Mouse (Mus musculus): ENCODE measurements at regions not wholly inside any gene's neighbourhood (a gene's known extent, or its start where the extent isn't known, plus 50 kb on each side); places are given as distances from the start of the nearest gene placed in this dataset.

DNA sequence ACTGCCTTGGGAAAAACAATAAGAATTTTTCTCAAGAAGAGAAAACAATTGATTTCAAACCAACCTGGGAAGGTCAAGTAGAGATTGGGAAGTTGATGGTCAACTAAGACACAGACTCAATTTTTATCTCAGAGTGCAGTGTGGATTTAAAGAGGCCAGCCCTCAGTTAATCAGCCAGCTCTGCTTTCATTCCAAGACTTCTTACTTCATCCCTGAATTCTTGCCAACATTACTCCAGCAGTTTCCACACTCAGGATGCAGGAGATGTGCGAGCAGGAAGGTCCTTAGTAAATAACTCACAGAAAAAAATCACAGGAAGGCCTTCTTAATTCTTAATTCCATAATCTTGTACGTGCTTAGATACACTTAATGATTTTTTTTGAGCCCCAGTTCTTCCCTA is 144.1 kb upstream of the Nrp1 start:
- DNase-seq (ENCODE audit: low spot score in 2 of 2) = no peak

DNA sequence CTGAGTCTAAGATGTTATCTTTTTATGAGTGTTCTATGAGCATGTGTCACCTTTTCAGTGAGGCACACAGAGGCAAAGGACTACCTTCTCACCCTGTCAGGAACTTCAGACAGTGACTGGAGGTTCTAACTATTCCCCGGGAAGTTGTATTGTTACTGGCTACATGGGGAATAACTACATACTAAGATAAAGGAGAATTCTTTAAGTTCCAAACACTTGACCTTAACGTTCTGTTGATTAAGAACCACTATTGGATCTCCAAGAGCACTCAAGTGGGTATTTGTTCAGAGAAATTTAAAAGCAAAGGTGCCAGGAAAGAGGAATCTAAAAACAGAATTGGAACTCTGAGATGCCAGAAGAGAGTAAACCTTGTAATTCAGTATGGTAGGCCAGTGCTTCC is 139.5 kb upstream of the Nrp1 start:
- DNase-seq (ENCODE audit: low spot score in 2 of 2) = no peak

DNA sequence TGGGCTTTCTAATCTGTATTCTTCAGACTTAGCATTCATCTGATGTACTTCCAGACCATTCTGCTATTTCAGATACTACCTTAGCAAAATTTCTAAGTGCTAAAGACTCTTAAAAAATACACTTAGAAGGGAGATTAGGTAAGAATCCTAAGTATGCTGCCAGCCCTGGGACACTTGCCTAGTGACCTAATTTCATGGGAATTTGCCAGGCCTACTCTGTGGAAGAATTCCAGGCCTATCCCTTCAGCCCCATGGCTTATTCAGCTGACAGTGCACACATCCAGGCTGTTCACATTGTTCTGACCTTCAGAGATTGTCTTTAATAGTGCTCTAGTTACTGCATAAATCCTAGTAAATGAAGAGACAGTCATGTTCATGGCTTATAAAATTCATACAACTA is 138.9 kb upstream of the Nrp1 start:
- peak; percentile 12 to 37 for DNase-seq (ENCODE audit: low spot score in 2 of 2)

DNA sequence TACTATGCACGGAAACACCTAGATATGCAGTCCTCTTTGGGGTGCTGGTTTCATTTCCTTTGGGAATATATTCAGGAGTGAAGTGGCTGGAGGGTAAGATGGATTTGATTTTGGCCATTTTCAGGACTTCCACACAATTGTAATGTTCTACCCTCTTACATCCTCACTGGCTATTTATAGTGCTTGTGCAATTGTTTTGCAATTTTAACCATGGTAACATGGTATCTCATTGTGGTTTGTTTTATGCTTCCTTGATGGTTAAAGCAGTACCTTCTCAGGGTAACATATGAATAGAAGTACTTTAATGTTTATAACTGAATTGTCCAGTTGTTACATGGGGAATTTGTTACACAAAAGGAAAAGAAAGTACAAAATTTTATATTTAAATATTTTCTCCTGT is 135.3 kb upstream of the Nrp1 start:
- no peak for DNase-seq (ENCODE audit: low spot score in 2 of 2)

DNA sequence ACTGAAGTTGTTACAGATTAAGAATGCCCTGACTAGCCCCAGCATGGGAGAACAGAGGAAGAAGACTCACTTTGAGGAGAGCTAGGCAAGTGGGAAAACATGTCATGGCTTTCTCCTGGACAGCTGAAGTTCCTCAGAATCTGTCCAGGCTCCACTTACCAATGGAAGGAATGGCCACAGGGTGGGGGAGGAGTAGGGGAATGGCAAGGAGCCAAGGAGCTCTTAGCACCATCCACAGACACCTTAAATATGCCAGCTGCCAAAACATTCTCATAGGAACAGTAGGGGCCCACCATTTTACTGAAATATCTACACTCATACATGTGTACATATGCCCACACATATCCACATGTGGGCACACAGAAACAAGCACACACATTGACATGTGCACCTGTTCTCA is 134.9 kb upstream of the Nrp1 start:
- DNase-seq (ENCODE audit: low spot score in 2 of 2) = no peak

DNA sequence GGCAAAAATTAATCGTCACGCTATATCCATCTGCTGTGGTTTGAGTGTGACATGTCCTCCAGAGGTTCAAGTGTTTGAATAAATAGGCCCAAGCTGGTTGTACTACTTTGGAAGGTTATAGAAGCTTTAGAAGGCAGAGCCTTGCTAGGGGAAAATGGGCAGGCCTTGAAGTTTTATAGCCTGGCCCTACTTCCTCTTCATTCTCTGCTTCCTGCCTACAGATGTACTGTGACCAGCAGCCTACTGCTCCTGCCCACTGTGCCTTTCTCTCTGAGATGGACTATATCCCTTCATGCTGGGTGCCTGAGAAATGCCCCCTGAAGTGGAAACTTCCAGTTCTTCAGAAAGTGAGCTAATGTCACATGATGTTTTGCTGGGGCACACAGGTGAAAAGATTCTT is 133.3 kb upstream of the Nrp1 start:
- DNase-seq (ENCODE audit: low spot score in 2 of 2) = no peak

DNA sequence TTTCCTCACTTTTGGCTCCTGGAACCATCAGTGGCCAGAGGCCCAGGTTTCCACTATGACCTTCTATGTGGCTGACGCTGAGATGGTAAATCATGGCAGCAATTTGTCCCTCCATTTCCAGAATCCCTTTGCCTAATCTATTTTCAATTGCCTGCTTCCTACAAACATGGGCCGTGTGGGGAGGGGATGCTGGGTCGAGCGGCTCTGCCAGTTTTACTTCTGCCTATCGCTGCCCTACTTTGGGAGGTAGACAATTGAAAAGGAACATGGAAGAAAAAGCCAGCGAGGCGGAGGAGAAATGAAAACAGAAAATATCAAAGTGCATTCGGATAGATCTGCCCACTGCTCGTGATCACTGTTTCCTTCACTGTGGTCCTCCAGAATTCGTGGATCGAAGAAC is 123.3 kb upstream of the Nrp1 start:
- no peak for DNase-seq (ENCODE audit: low spot score in 2 of 2)

DNA sequence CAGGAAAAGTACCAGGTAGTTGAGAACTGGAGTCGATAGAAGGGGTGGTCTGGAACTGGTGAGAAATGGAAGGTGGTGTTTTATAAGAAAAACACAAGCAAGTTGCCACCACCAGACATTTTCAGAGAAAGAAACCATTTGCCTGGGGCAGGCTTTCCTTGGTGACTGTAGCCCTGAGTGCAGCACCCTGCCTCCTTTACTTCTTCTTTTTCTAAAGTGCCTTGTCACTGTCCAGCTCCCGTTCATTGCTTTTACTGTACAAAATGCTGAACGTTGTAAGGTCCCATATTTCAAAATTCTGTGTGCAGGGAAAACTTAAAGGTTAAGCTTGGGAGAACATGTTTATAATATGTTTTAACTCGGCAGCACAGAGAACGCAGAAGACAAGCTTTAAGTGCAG is 122.9 kb upstream of the Nrp1 start:
- DNase-seq (ENCODE audit: low spot score in 2 of 2) = no peak

DNA sequence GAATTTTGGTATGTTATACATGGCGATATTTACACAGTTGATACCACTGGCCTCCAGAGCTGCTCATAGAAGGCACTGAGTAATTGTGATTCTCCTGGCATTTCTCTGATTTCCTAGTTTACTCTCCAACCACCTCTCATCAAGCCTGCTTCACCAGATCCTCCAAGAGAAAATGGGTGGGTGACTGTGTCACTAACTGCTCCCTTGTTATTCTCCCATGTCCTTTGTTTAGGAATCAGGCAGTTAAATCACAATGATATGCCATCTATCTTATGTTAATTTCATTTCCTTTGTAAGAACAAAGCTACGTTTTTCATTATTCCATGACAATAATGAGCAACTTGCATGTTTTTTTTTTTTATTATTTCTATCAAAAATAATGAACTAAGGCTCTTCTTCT is 122.3 kb upstream of the Nrp1 start:
- no peak for DNase-seq (ENCODE audit: low spot score in 2 of 2)

DNA sequence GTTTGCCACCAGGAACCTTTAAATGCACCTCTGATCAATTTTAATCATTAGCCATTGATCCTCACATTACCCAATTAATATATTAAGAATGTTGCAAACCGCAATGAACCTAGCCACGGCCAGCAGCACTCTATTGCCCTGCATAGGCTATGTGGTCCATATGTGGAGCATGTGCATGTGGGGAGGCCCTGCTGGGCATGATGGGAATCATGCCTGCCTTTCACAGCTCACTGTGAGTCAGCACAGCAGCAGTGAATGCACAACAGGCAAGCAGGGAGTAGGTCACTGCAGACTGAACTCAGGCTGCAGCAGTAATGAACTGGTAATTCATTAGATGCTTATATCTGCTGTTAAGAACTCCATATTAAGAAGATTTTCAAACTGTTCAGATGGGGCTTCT is 119.5 kb upstream of the Nrp1 start:
- DNase-seq (ENCODE audit: low spot score in 2 of 2) = no peak

DNA sequence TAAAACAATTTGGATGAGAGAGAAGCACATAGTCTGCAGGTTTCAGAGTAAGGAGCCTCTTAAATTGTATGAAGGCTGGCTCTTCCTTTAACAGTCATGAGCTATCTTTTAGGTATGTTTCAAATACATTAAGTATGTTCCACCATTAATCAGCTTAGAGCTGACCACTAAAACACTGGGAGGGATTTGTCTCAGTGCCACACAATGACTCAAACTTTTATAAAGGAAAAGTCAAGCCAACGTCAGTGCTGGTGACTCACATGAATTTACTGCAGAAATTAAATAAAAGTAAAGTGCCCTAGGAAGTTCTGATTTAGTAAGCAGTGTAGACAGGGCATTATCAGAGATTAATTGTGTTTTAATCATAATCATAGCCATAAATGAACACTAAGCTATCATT is 118.6 kb upstream of the Nrp1 start:
- no peak for DNase-seq (ENCODE audit: low spot score in 2 of 2)

DNA sequence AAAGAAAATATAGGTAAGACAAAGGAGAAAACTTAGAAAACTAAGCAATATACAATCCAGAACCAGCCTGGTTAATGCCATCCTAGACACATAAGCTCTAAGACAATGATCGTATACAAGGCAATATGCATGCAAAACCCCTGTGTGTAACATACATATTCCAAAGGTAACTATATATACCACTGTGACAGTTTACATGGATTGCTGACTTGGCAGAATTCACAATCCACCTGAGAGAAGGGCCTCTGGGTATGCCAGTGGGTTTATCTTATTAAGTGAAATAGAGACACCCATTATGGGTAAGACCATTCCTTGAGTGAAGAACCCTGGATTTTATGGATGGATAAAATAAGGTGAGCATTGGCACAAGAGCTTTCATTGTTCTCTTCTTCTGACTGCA is 117.2 kb upstream of the Nrp1 start:
- no peak for DNase-seq (ENCODE audit: low spot score in 2 of 2)

DNA sequence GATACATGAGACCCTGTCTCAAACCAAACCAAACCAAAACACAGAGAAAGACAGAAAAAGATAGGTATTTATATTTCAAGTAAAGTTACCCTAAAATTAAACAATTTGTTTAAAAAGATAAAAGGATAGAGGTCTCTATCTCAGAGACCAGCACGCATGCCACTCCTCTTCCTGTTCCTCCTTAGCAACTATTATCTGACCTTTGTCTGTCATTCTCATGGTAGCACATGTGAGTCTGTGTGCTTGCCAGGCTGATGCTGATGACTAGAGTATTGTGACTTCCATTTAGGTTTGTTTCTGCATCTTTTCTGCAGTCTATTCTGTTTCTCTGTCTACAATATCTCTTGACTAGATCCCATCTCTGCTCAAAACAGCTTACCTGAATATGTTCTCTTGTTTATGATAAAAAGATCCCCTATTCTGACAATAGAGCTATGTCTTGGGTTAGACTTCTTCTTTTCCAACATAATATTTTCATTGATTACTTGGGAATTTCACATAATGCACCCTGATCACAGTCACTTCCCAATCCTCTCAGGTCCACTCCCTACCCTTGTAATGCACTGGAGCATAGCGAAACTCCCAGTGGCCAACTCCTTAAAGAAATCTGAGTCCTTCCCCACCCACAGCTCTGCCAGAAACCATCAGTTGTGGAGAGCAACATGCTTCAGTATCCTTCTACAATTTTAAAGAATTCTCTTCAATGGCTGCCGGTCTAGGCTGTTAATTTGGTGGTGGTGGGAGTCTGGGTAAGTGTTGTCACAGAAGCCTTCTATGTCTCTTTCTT is 115.7 kb upstream of the Nrp1 start:
- no peak for DNase-seq (ENCODE audit: low spot score in 2 of 2)

DNA sequence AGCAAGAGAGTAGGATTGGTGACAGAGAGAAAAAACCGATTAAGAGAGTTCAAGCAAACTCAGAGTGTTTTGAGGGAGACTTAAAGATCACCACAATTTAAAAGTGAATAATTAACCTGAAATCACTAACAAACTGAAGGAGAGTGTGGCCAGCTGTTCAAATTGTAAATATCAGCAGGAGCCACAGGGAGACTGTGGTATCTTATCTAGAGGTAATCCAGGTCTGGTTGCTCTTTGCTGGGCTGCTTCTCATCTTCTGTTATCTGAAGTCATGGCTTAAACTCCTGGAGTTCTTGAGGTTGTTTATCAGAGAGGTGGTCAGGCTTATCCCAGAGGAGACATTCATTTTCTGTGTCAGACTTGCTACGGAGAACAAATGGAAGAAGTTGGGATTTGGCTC is 106.7 kb upstream of the Nrp1 start:
- no peak for DNase-seq (ENCODE audit: low spot score in 2 of 2)

DNA sequence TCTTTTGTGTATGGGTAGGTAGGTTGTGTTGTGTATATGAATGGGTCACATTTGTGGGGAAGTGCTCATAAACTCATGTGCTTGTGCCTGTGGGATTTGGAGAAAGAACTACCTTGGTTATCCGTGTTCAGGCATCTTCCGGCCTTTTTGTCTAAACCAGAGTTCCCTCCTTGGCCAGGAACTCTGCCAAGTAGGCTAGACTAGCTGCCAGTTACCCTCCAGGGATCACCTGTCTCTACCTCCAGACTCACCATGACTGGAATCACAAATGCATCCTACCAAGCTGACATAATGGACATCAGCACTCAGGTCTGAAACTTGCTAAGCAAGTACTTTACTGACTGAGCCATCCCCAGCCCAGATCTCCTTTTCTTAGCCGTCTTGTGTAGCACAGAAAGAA is 97.6 kb upstream of the Nrp1 start:
- no peak for DNase-seq (ENCODE audit: low spot score in 2 of 2)

DNA sequence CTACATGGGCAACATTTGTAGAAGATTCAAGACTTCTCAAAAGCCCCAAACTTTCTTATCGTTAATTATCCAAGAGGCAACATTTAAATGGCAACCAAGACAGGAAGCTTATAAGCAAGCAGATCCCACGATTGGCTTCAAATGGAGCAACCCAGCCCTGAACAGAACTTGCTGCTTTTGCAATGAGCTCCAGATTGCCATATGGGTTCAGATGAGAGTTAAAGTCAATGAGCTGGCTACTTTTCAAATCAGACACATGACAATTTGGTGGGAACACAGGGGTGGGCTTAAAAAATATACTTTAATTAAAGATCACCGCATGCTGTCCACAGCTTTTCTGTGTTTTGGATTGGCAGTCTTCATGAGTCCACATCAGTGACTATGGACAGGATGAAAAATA is 97.0 kb upstream of the Nrp1 start:
- peak; percentile 22 to 29 for DNase-seq (ENCODE audit: low spot score in 2 of 2)

DNA sequence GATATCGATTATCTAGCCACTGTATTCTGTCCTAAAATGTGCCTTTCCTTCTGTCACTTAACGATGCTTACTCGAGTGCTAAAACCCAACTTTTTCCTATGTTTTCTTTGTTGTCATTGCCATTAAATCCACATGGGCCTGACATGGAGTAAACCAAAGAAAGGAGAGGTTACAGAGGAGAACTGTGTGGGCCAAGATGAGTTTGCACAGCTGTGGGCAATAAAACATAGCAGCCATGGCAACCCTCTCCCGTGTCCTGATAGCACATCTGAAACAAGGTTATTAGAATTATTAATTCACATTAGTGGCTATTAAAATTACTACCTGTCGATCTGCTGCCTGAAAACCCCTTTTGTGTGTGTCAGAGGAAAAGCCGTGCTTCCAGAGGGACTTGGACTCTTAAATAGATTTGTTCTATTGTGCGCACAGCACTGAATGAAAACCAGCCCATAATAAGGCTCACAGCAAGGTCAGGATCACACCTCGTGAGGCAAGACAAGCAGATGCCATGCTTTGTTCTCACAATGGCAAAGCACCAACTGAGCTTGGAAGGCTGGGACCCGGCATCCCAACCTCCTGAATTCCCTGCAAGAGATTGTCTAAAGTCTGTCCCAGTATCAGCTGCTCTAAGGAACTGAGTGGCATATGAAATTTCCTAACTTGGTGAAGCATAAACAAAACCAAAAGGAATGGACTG is 95.0 kb upstream of the Nrp1 start:
- DNase-seq (ENCODE audit: low spot score in 2 of 2) = no peak

DNA sequence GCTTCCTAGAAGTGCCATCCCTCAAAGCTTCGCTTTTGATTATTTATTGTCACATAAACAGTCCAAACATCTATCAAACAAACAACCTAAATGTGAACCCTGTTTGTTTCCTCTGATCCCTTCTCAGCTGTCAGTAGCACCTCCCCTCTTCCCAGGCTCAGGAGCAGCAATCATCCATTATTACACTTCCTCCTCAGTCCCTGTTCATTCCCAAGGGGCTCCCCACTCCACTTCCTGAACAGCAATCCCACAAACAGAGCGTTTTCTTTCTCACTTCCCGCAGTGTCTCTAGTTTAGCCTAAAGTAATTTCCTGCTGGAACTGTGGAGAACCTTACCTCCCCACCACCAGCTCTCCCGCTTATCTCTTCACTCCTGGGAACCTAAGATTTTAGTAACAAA is 91.1 kb upstream of the Nrp1 start:
- no peak for DNase-seq (ENCODE audit: low spot score in 2 of 2)

DNA sequence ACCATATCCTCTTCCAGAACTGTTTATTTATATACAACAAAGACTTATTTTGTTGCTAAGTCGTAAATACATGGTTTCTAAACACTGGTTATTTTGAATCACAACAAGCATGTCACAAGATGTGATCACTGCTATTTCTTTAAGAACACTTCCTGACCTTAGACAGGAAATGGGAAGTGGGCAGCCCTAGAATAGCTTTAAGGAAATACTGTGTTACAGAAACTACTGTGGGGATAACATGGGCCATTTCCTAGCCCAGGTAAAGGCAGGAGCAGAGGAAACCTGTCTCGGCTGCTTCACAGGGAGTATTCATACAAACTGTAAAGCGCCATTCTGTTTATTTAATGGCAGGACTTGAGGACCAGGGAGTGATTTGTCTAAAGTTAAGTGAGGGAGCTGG is 90.4 kb upstream of the Nrp1 start:
- no peak for DNase-seq (ENCODE audit: low spot score in 2 of 2)

DNA sequence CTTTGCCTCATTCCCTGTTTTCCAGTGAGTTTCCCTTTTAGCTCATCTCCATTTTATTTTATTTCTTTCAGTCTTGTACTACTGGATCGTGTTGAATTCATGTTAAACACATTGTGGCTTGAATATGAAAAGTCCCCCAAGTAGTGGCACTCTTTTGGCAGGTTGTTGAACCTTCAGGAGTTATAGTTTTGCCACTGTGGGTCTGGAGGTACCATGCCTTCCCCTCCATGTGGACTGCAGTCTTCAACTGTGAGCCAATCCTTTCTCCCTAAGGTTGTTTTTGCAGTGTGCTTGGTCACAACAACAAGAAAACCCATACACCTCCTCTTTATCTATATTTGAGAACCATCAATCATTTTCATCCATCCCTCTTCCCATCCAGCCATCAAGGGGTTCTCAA is 88.9 kb upstream of the Nrp1 start:
- no peak for DNase-seq (ENCODE audit: low spot score in 2 of 2)

DNA sequence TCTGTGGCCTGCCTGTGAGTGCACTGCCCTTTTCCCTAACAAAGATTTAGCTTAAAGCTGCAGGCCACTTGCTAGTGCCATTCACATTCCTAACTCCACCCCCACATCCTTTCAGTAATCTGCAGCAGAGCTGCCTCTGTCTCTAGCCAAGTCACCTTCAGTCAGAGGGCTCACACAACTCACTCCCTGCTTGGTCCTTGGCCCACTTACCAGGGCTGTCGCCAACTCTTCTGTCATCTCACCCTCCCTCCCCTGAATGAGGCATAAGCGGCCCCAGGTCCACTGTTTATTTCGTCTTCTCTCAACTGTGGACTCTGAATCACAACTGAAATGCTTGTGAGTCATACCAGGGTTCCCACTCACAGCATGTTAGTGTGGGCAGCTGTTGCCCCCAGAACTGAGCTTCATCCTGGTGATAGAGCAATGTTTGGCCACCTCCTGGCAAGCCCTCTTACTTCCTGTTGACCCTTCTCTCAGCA is 85.5 kb upstream of the Nrp1 start:
- peak; percentile 21 to 28 for DNase-seq (ENCODE audit: low spot score in 2 of 2)

DNA sequence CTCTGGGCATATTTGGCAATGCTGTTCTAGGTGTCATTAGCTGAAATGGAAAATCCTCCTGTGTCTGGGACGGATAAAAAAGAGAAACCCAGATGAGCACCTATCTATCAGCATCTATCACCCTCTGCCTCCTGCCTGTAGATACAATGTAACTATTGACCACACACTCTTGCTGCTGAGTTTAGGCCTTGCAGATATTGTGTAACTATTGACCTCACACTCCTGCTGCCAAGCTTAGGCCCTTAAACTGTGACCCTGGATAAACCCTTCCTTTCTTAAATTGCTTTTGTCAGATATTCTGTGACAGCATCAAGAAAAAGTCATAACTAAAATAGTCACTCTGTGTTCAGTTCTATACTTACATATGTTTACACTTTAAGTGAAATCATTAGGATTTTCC is 81.9 kb upstream of the Nrp1 start:
- no peak for DNase-seq (ENCODE audit: low spot score in 2 of 2)

DNA sequence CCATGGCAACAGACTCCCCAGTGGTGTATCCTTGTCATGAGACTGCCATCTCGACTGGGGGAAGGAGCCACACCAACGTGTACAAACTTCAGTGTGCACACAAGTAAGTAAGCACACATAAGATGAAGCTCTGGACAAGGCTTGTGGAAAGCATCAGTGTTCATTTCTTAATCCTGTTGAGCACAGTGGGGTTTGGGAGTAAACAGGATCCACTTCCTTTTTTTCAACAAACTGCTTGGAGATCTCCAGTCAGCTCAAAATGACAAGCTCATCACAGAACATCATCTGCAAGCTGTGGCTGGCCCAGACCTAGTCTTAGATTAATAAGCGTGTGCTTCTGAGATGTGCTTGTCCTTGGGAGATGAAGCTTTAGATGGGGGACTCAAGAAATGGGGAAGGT is 75.6 kb upstream of the Nrp1 start:
- no peak for DNase-seq (ENCODE audit: low spot score in 2 of 2)
